Mouse (Mus musculus) liver, embryonic 14.5 days (tissue): ENCODE measurements around the gene Calcrl. TPM values are rescaled to one million over a fixed set of nuclear protein-coding genes. Genes with fewer than 3 reads are reported as not detected.
A peak's percentile ranks its signal among the peaks of the same experiment; 100 is the strongest.

ENCODE experiments used
- ATAC-seq: fragments of 200-750 bp; cut with Nextera tagmentation; 2 replicates; pipeline ENCODE4 v1.8.0; 2017; ENCODE audit warnings: moderate number of reproducible peaks, mild to moderate bottlenecking, moderate library complexity; ENCODE audit not compliant: insufficient read depth
- DNase-seq, 3 experiments: peaks; one replicate each; pipeline ENCODE4 v3.0.0-alpha.2; 2012 to 2013; ENCODE audit warnings: low read depth in 3 of 3, low spot score in 3 of 3
- H3K27ac ChIP-seq: fragments of 300-500 bp; sonication (generic); 2 replicates; pipeline ENCODE4 v1.5.1; 2014; ENCODE audit warnings: moderate library complexity, mild to moderate bottlenecking, control low read depth, inconsistent platforms
- H3K27me3 ChIP-seq: fragments of 300-500 bp; sonication (generic); 2 replicates; pipeline ENCODE4 v1.6.1; 2014; ENCODE audit warnings: mild to moderate bottlenecking, low read length, moderate library complexity; ENCODE audit not compliant: control insufficient read depth, insufficient read depth
- H3K36me3 ChIP-seq: fragments of 300-500 bp; sonication (generic); replicated peaks from 2 replicates; pipeline ENCODE4 v1.6.1; 2014; ENCODE audit warnings: low read depth; ENCODE audit not compliant: control insufficient read depth, insufficient read depth
- H3K4me1 ChIP-seq, 2 experiments: fragments of 200-500 bp in 1 of 2; fragments of 300-500 bp in 1 of 2; sonication (generic) in 1 of 2; replicated peaks; 2 replicates each; pipeline ENCODE4 v1.6.1; 2012 to 2014; ENCODE audit warnings: antibody characterized with exemption in 1 of 2, inconsistent platforms in 1 of 2, low read length in 1 of 2; ENCODE audit not compliant: control insufficient read depth in 2 of 2, insufficient read depth in 2 of 2
- H3K4me2 ChIP-seq: fragments of 300-500 bp; sonication (generic); 2 replicates; pipeline ENCODE4 v1.6.1; 2014; ENCODE audit warnings: low read depth, mild to moderate bottlenecking, control low read depth, moderate library complexity
- H3K4me3 ChIP-seq, 2 experiments: fragments of 200-500 bp in 1 of 2; fragments of 300-500 bp in 1 of 2; sonication (generic) in 1 of 2; 2 replicates each; pipeline ENCODE4 v1.5.1; 2012 to 2014; ENCODE audit warnings: low read depth in 2 of 2, low read length in 2 of 2, mild to moderate bottlenecking in 2 of 2, control low read depth in 1 of 2, inconsistent platforms in 1 of 2, moderate library complexity in 1 of 2; ENCODE audit not compliant: insufficient read depth in 1 of 2
- H3K9ac ChIP-seq: fragments of 300-500 bp; sonication (generic); replicated peaks from 2 replicates; pipeline ENCODE4 v1.6.1; 2014; ENCODE audit warnings: mild to moderate bottlenecking, control low read depth, moderate library complexity
- H3K9me3 ChIP-seq: fragments of 300-500 bp; sonication (generic); 2 replicates; pipeline ENCODE4 v1.6.1; 2016; ENCODE audit warnings: low read length, mixed read lengths; ENCODE audit not compliant: control insufficient read depth
- CTCF ChIP-seq: IDR thresholded peaks from 2 replicates; pipeline ENCODE4 v1.5.1; 2016; ENCODE audit warnings: antibody characterized with exemption, low read depth, control low read depth
- EP300 ChIP-seq: IDR thresholded peaks from 2 replicates; pipeline ENCODE4 v1.6.1; 2016; ENCODE audit warnings: antibody characterized with exemption, low read depth
- WGBS: fragments of 180-500 bp; shearing (Covaris S2); extraction: QIAGEN DNeasy Blood & Tissue Kit; methylation state at CpG from one replicate; pipeline ENCODE4 v1.1.7; 2014; ENCODE audit not compliant: insufficient replicate concordance; 5-methylcytosine and 5-hydroxymethylcytosine counted together
- polyA plus RNA-seq, 2 experiments: library from polyadenylated mRNA; depleted of rRNA in 1 of 2; stranded (reverse) in 1 of 2; unstranded in 1 of 2; fragments of >200 nt; fragmentation: Nextera tagmentation in 1 of 2; extraction: Ambion mirVana in 1 of 2; gene quantifications; 2 replicates each; pipeline versions ENCODE4 v1.2.1 to v1.2.3; 2012 to 2014

The Calcrl gene
- polyA plus RNA-seq, 2 experiments = 2.8 to 10.1 TPM

GRCm38 (mm10) chr2:84366742-84367141 lies 58.5 kb downstream of the Calcrl start:
- TF ChIP-seq CTCF (no peak), EP300 (peak; percentile 86)
- H3K4me1 ChIP-seq = peaks cover 18 to 20% of the 10 kb centered on the region in 2 experiments
- no peak overlapping the region for H3K9ac ChIP-seq
- no peaks in the 10 kb centered on the region for H3K36me3 ChIP-seq
- H3K4me3 ChIP-seq = no peak overlapping the region
- no peaks in the 10 kb centered on the region for H3K27me3 ChIP-seq
- H3K27ac ChIP-seq = no peak overlapping the region
- no peaks in the 10 kb centered on the region for H3K9me3 ChIP-seq
- DNase-seq = peak in 1 of 3 experiments; percentile 50
- peak; percentile 78 for ATAC-seq
- 0 out of 2 replicates have a peak overlapping the region, but pooled peaks have one; percentile 1 for H3K4me2 ChIP-seq

- ATAC-seq (no peak), DNase-seq (no peak)
- no peak for TF ChIP-seq CTCF
- no peak for TF ChIP-seq EP300
- Histone ChIP-seq H3K9ac (no peak overlapping the region), H3K36me3 (no peaks in the 10 kb centered on the region), H3K27ac (no peak overlapping the region), H3K4me3 (no peak overlapping the region), H3K4me1 (peaks cover 18 to 20% of the 10 kb centered on the region in 2 experiments), H3K9me3 (no peaks in the 10 kb centered on the region), H3K27me3 (no peaks in the 10 kb centered on the region), H3K4me2 (no peak overlapping the region)
- WGBS = 74% methylated on average over 3 of the region's 3 CpGs
These were observed 59.9 kb downstream of the Calcrl start for GRCm38 (mm10) chr2:84365266-84365665.

GRCm38 (mm10) chr2:84362779-84363719 lies 62.2 kb downstream of the Calcrl start:
- Histone ChIP-seq H3K4me1 (peaks cover 14% of the 10 kb centered on the region in 2 experiments), H3K36me3 (no peaks in the 10 kb centered on the region), H3K27ac (no peak overlapping the region), H3K9me3 (no peaks in the 10 kb centered on the region), H3K27me3 (no peaks in the 10 kb centered on the region), H3K4me2 (no peak overlapping the region), H3K4me3 (no peak overlapping the region), H3K9ac (no peak overlapping the region)
- DNase-seq (no peak), ATAC-seq (no peak)
- TF ChIP-seq EP300 = no peak
- no peak for TF ChIP-seq CTCF
- 75% methylated on average over 6 of the region's 6 CpGs for WGBS

DNA sequence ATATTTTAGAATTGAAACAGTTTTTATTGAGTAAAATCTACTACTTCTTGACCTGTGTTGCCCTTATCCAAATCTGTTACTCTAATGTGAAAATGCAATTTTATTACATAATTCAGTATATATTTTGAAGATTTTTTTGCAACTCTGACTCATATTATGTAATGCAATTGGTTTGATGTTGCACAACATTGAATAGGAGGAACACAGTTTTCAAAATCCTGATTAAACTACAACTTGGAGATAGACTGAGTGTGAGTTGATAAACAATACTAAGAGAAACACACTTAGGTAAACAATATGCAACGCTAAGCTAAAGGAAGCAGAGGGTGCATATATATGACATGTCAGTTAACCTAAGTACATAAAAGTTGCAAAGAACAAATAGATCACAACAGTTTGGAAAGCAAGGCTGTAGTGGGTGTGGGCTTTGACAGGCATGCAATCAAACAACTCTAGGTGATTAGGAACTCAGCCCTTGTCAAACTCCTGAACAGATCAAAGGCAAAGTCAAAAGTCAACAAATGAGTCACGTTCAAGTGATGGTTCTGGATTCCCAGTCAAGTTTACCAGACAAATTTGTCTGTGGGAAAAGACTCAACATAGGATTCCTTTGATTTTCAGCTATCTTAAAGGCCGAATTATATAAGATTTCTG lies 66.4 kb downstream of the Calcrl start:
- no peaks in the 10 kb centered on the region for H3K9me3 ChIP-seq
- no peak overlapping the region for H3K9ac ChIP-seq
- TF ChIP-seq CTCF (no peak), EP300 (no peak)
- no peak for ATAC-seq
- H3K4me3 ChIP-seq = no peak overlapping the region
- H3K27ac ChIP-seq = no peak overlapping the region
- H3K4me1 ChIP-seq = no peaks in the 10 kb centered on the region
- no peak for DNase-seq
- WGBS = 59% methylated on average over 3 of the region's 3 CpGs
- no peaks in the 10 kb centered on the region for H3K36me3 ChIP-seq
- H3K4me2 ChIP-seq = no peak overlapping the region
- no peaks in the 10 kb centered on the region for H3K27me3 ChIP-seq

- TF ChIP-seq EP300 (no peak), CTCF (no peak)
- Histone ChIP-seq H3K27ac (no peak overlapping the region), H3K27me3 (no peaks in the 10 kb centered on the region), H3K4me3 (no peak overlapping the region), H3K4me1 (no peaks in the 10 kb centered on the region), H3K4me2 (no peak overlapping the region), H3K36me3 (no peaks in the 10 kb centered on the region), H3K9me3 (no peaks in the 10 kb centered on the region), H3K9ac (no peak overlapping the region)
- DNase-seq = no peak
- ATAC-seq = no peak
- 33% methylated on average over 4 of the region's 4 CpGs for WGBS
These were observed 69.9 kb downstream of the Calcrl start for GRCm38 (mm10) chr2:84355281-84355680.
